In the genomic region with DNA sequence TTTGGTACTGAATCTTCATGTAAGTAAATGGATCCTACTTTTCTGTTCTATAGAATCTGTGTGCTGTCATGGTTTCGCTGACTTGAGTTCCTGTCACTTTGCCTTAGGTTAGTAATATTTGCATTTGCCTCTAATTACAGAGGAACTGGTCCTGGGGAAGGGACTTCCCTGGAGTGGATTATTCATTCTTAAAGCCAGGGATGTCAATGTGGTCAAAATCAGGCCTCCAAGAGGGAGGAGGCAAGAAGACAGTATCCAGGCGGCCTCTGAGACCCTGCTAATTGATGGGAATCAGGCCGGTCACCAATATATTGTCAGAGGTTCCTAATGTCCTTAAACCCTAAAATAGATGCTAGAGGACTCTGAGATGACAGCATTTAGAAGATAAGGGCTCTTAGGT, we compare ENCODE assay signal across 8 mouse cellular contexts. TPM values are rescaled to one million over a fixed set of nuclear protein-coding genes. Genes with fewer than 3 reads are reported as not detected.
DNase-seq lines count a peak whose midpoint lies in the region; ATAC-seq lines count a peak whose summit lies in the region.

No protein-coding gene starts in this region.

- H3K4me3 ChIP-seq in heart, embryonic 16.5 days (ENCODE audit: low read length) = peak overlapping the region; percentile 64
- peak overlapping the region; percentile 60 for H3K4me3 ChIP-seq in embryonic facial prominence, embryonic 10.5 days
- peak overlapping the region; percentile 67 for H3K4me3 ChIP-seq in hindbrain, embryonic 16.5 days (ENCODE audit: low read length)

- H3K27ac ChIP-seq in heart, embryonic 16.5 days (ENCODE audit: low read length) = peak overlapping the region; percentile 89
- peak overlapping the region; percentile 88 for H3K27ac ChIP-seq in embryonic facial prominence, embryonic 10.5 days (replicated peaks)
- peak overlapping the region; percentile 98 for H3K27ac ChIP-seq in hindbrain, embryonic 16.5 days (ENCODE audit: low read depth, low read length)

- peaks cover 9% of the 10 kb centered on the region; the same call in 1 of the 2 replicates for H3K4me1 ChIP-seq in heart, embryonic 16.5 days (ENCODE audit: control insufficient read depth, insufficient read depth, low read length)
- H3K4me1 ChIP-seq in embryonic facial prominence, embryonic 10.5 days = peaks cover 17% of the 10 kb centered on the region
- H3K4me1 ChIP-seq in hindbrain, embryonic 16.5 days (ENCODE audit: control insufficient read depth, insufficient read depth, low read depth, low read length) = peaks cover 14% of the 10 kb centered on the region

- WGBS in heart, embryonic 16.5 days = 39% methylated on average over 3 of the region's 3 CpGs
- WGBS in embryonic facial prominence, embryonic 10.5 days = 42% methylated on average over 3 of the region's 3 CpGs
- 15% methylated on average over 3 of the region's 3 CpGs for WGBS in hindbrain, embryonic 16.5 days

- H3K9ac ChIP-seq in heart, embryonic 16.5 days (ENCODE audit: low read length) = peak overlapping the region; percentile 81
- H3K9ac ChIP-seq in hindbrain, embryonic 16.5 days (ENCODE audit: low read depth, low read length) = peak overlapping the region; percentile 89

- H3K27me3 ChIP-seq in heart, embryonic 16.5 days (ENCODE audit: control insufficient read depth, insufficient read depth, low read length) = no peaks in the 10 kb centered on the region
- H3K27me3 ChIP-seq in embryonic facial prominence, embryonic 10.5 days (replicated peaks; ENCODE audit: low read depth, poor library complexity, severe bottlenecking) = no peaks in the 10 kb centered on the region
- H3K27me3 ChIP-seq in hindbrain, embryonic 16.5 days (replicated peaks; ENCODE audit: control insufficient read depth, insufficient read depth, low read length) = no peaks in the 10 kb centered on the region

- H3K4me2 ChIP-seq in heart, embryonic 16.5 days (ENCODE audit: low read depth, low read length) = peak overlapping the region; percentile 71
- peak overlapping the region; percentile 75 for H3K4me2 ChIP-seq in hindbrain, embryonic 16.5 days (ENCODE audit: low read length)

- H3K36me3 ChIP-seq in heart, embryonic 16.5 days (ENCODE audit: control insufficient read depth, insufficient read depth) = no peaks in the 10 kb centered on the region
- H3K36me3 ChIP-seq in embryonic facial prominence, embryonic 10.5 days (replicated peaks) = no peaks in the 10 kb centered on the region
- no peaks in the 10 kb centered on the region for H3K36me3 ChIP-seq in hindbrain, embryonic 16.5 days (ENCODE audit: control insufficient read depth, insufficient read depth, low read length)

- no peak for ATAC-seq in heart, embryonic 16.5 days (replicated peaks; ENCODE audit: extremely low read depth, insufficient read depth, low FRiP score)
- no peak; the same call in 1 of the 2 replicates for ATAC-seq in hindbrain, embryonic 16.5 days

- intact Hi-C loops in heart, postnatal 25 days (cut with DNase I) = no loop called here

- no peaks in the 10 kb centered on the region for H3K9me3 ChIP-seq in heart, embryonic 16.5 days (replicated peaks; ENCODE audit: control insufficient read depth, low read length)
- H3K9me3 ChIP-seq in embryonic facial prominence, embryonic 10.5 days = no peaks in the 10 kb centered on the region
- H3K9me3 ChIP-seq in hindbrain, embryonic 16.5 days (ENCODE audit: control insufficient read depth, low read length) = no peaks in the 10 kb centered on the region

- DNase-seq in heart, postnatal 25 days (ENCODE audit: low spot score) = no peak
- DNase-seq in embryonic facial prominence, embryonic 10.5 days (ENCODE audit: low spot score) = no peak
- peak; percentile 29 for DNase-seq in neural tube, embryonic 10.5 days (ENCODE audit: extremely low spot score, low spot score)
- no peak for DNase-seq in natural killer cell, adult 2 months (ENCODE audit: low spot score in 2 of 2)
- no peak for DNase-seq in layer of hippocampus, adult 8-10 months (ENCODE audit: low spot score in 2 of 2)
- no peak for DNase-seq in right cerebral cortex, adult 18-20 months

RNA-seq across cellular contexts. Expression of gene St7, which starts 56.9 kb away (rescaled TPM):
- 26.1 and 30.2 TPM in 2 replicates for polyA plus RNA-seq in heart, embryonic 16.5 days (2015; fragmentation: Nextera tagmentation; extraction: Ambion mirVana)
- 10 to 100 TPM; 16.6 to 16.7 TPM for total RNA-seq in heart, postnatal 25 days (2021)
- 19.0 and 21.7 TPM in 2 replicates for polyA plus RNA-seq in embryonic facial prominence, embryonic 10.5 days (2016; fragmentation: Nextera tagmentation; extraction: Ambion mirVana)
- polyA plus RNA-seq in hindbrain, embryonic 16.5 days (2015; fragmentation: Nextera tagmentation; extraction: Ambion mirVana) = 50.8 and 56.3 TPM in 2 replicates
- 10 to 100 TPM; 31.5 to 58.0 (median 46.3) TPM for total RNA-seq in layer of hippocampus, adult 8-10 months (2022)
